15 mouse cellular contexts compared by ENCODE assay signal in the genomic region with DNA sequence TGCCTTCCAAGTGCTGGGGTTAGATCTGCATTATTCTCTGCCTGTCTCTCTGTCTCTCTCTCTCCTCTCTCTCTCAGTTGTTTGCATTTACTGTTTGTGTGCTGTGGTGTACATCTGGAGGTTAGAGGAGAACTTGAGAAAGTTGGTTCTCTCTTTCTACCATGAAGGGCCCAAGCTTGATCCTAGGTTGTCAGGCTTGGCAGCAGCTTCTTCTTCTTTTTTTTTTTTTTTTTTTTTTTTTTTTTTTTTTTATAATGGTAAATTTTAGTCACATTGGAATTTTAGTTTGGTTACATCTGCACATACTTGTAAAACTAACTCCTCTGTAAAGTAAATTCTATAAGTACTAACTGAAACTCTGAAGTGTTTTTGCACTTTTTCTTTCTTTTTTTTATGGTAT.
"Had no signal": no experiment of that assay in that cellular context is flagged by ENCODE, and none has a peak within 500 bp of the region (broad histone marks: within the 10 kb centered on the region; RNA-seq: fewer than 3 reads in every experiment).

No protein-coding gene starts in this region.

- H3K4me3 ChIP-seq: neural tube, embryonic 15.5 days; stomach, embryonic 15.5 days had no signal

- H3K36me3 ChIP-seq: neural tube, embryonic 15.5 days; stomach, embryonic 15.5 days had no signal

- H3K9me3 ChIP-seq: neural tube, embryonic 15.5 days; stomach, embryonic 15.5 days had no signal

- H3K27ac ChIP-seq: neural tube, embryonic 15.5 days; stomach, embryonic 15.5 days; stomach, postnatal 0 days had no signal

- H3K27me3 ChIP-seq: neural tube, embryonic 15.5 days; stomach, embryonic 15.5 days had no signal

- H3K4me2 ChIP-seq: neural tube, embryonic 15.5 days; stomach, embryonic 15.5 days had no signal

- DNase-seq: retina, postnatal 1 day; right cerebral cortex, adult 18-20 months; right cerebral cortex, postnatal 14 days; right cerebral cortex, postnatal 25 days; right cerebral cortex, postnatal 4 days; spleen, adult 18-20 months; thymus, adult 18-20 months; thymus, adult 2 months; thymus, postnatal 14 days; thymus, postnatal 25 days; thymus, postnatal 36 days; thymus, postnatal 4 days had no signal

- H3K9ac ChIP-seq: neural tube, embryonic 15.5 days; stomach, embryonic 15.5 days had no signal
